In the genomic region with DNA sequence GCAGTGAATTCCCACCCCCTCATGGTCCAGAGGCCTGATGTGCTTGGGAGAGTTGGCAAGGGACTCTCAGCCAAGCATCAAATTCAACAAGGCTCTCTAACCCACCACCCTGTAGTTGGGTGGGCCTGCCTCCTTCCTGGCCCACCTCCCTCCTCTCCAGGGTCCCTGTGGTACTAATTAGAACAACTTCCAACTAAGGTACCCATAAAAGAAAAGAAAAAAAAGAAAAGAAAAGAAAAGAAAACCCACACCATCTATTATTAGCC, we compare ENCODE assay signal across 9 mouse cellular contexts. TPM values are rescaled to one million over a fixed set of nuclear protein-coding genes. Genes with fewer than 3 reads are reported as not detected.
DNase-seq lines count a peak whose midpoint lies in the region; ATAC-seq and TF ChIP-seq lines count a peak whose summit lies in the region.
"Had no signal": no experiment of that assay in that cellular context is flagged by ENCODE, and none has a peak within 500 bp of the region (broad histone marks: within the 10 kb centered on the region; RNA-seq: fewer than 3 reads in every experiment).

No protein-coding gene starts in this region.

- no peaks in the 10 kb centered on the region for H3K79me2 ChIP-seq in heart, adult 2 months (replicated peaks; ENCODE audit: control insufficient read depth, insufficient read depth, low read length)

- no peaks in the 10 kb centered on the region for H3K36me3 ChIP-seq in heart, adult 2 months (ENCODE audit: control insufficient read depth, insufficient read depth, low read length)
- H3K36me3 ChIP-seq in neural tube, embryonic 11.5 days (ENCODE audit: control insufficient read depth, insufficient read depth, low read length): no peaks in the 10 kb centered on the region
- H3K36me3 ChIP-seq in liver, embryonic 16.5 days (ENCODE audit: control insufficient read depth, insufficient read depth): no peaks in the 10 kb centered on the region

- H3K4me2 ChIP-seq in neural tube, embryonic 11.5 days (ENCODE audit: low read depth): peak overlapping the region; percentile 93
- H3K4me2 ChIP-seq in liver, embryonic 16.5 days (ENCODE audit: low read depth, low read length): peak overlapping the region; percentile 64; the same call in 1 of the 2 replicates

- TF ChIP-seq CTCF in heart, adult 2 months (IDR thresholded peaks at IDR 0.05): no peak

- peak overlapping the region; percentile 75; the same call in 1 of the 2 replicates for H3K27ac ChIP-seq in heart, adult 2 months
- no peak overlapping the region for H3K27ac ChIP-seq in neural tube, embryonic 11.5 days (ENCODE audit: low read depth, low read length)
- H3K27ac ChIP-seq in liver, embryonic 16.5 days (ENCODE audit: low read length): no peak overlapping the region

- no peak for TF ChIP-seq EP300 in heart, adult 2 months (IDR thresholded peaks at IDR 0.05; ENCODE audit: insufficient read depth, low read depth, low read length)

- intact Hi-C loops in heart, adult 2 months (cut with DNase I): loop anchor here (5.0 kb wide), 1 partner anchor 182 kb away; no protein-coding TSS in a partner anchor

- ATAC-seq in neural tube, embryonic 11.5 days (ENCODE audit: insufficient read depth, low FRiP score, low TSS enrichment): no peak
- ATAC-seq in liver, embryonic 16.5 days (ENCODE audit: low read depth): no peak

- H3K9me3 ChIP-seq in neural tube, embryonic 11.5 days (ENCODE audit: control insufficient read depth, low read length): no peaks in the 10 kb centered on the region
- H3K9me3 ChIP-seq in liver, embryonic 16.5 days (replicated peaks; ENCODE audit: control insufficient read depth, low read length): no peaks in the 10 kb centered on the region

- H3K27me3 ChIP-seq in heart, adult 2 months (ENCODE audit: control insufficient read depth, insufficient read depth, low read length): no peaks in the 10 kb centered on the region
- H3K27me3 ChIP-seq in neural tube, embryonic 11.5 days (ENCODE audit: control insufficient read depth, insufficient read depth, low read length): no peaks in the 10 kb centered on the region
- peaks cover 38% of the 10 kb centered on the region for H3K27me3 ChIP-seq in liver, embryonic 16.5 days (ENCODE audit: control insufficient read depth, insufficient read depth, low read depth, low read length)

- H3K4me3 ChIP-seq in heart, adult 2 months: peak overlapping the region; percentile 77
- peak overlapping the region; percentile 85 for H3K4me3 ChIP-seq in neural tube, embryonic 11.5 days (ENCODE audit: low read depth, low read length)
- no peak overlapping the region; the same call in 1 of the 2 replicates for H3K4me3 ChIP-seq in liver, embryonic 16.5 days (ENCODE audit: low read depth, low read length)

- DNase-seq in heart, adult 2 months: no peak
- no peak for DNase-seq in heart, adult 9 months (ENCODE audit: low spot score in 2 of 2)
- no peak for DNase-seq in neural tube, embryonic 11.5 days (ENCODE audit: low spot score)
- no peak for DNase-seq in neural tube, embryonic 10.5 days (ENCODE audit: extremely low spot score, low spot score)
- DNase-seq in natural killer cell, adult 2 months (ENCODE audit: low spot score in 2 of 2): no peak
- no peak for DNase-seq in testis, postnatal 10 days (ENCODE audit: low spot score)
- no peak for DNase-seq in left cerebral cortex, adult 18-20 months (ENCODE audit: low spot score in 2 of 2)

- peak overlapping the region; percentile 99 for H3K9ac ChIP-seq in heart, adult 2 months (ENCODE audit: low read depth, low read length)
- H3K9ac ChIP-seq in neural tube, embryonic 11.5 days (ENCODE audit: low read length): no peak overlapping the region
- no peak overlapping the region for H3K9ac ChIP-seq in liver, embryonic 16.5 days (ENCODE audit: low read depth, low read length)

- H3K4me1 ChIP-seq in heart, adult 2 months (ENCODE audit: control insufficient read depth, insufficient read depth, low read length): peaks cover 5% of the 10 kb centered on the region
- H3K4me1 ChIP-seq in neural tube, embryonic 11.5 days (ENCODE audit: control insufficient read depth, insufficient read depth, low read length): peaks cover 11% of the 10 kb centered on the region
- H3K4me1 ChIP-seq in liver, embryonic 16.5 days (ENCODE audit: control insufficient read depth, low read depth, low read length): no peaks in the 10 kb centered on the region; the same call in none of the 2 replicates

- TF ChIP-seq POLR2A in heart, adult 2 months (IDR thresholded peaks at IDR 0.05; ENCODE audit: insufficient read depth, low read depth, low read length): no peak

RNA-seq across cellular contexts. Expression of a gene that starts 0.7 kb away (rescaled TPM):
- total RNA-seq in heart, adult 2 months (2021): 10 to 100 TPM; 19.4 to 25.1 TPM
- polyA plus RNA-seq in heart, adult 2 months (2012; rRNA removed): 18.5 and 27.2 TPM in 2 replicates
- polyA plus RNA-seq in neural tube, embryonic 11.5 days (2014; fragmentation: Nextera tagmentation; extraction: Ambion mirVana): 3.1 and 3.6 TPM in 2 replicates
- polyA plus RNA-seq in liver, embryonic 16.5 days (2015; fragmentation: Nextera tagmentation; extraction: Ambion mirVana): 0.15 and 0.17 TPM in 2 replicates
- total RNA-seq in left cerebral cortex, adult 18-20 months (2021): 10 to 100 TPM; 33.3 to 37.5 TPM
- total RNA-seq: common myeloid progenitor, adult 5-6 weeks had no signal
